Mouse (Mus musculus) myocyte (in vitro differentiated cells): ENCODE data around the gene Kcnh2. TPM values are rescaled to one million over a fixed set of nuclear protein-coding genes. Genes with fewer than 3 reads are reported as not detected.

Source experiments
- H3K27me3 ChIP-seq: one replicate; pipeline ENCODE4 v1.6.1; 2011; ENCODE audit not compliant: control insufficient read depth, insufficient read depth, insufficient read length
- H3K36me3 ChIP-seq: one replicate; pipeline ENCODE4 v1.6.1; 2011; ENCODE audit not compliant: control insufficient read depth, insufficient read depth
- H3K4me2 ChIP-seq: one replicate; pipeline ENCODE4 v1.6.1; 2011; ENCODE audit warnings: low read depth, control low read depth
- H3K4me3 ChIP-seq: one replicate; pipeline ENCODE4 v1.5.1; 2011; ENCODE audit warnings: mild to moderate bottlenecking, control low read depth, moderate library complexity
- H3K79me2 ChIP-seq: one replicate; pipeline ENCODE4 v1.6.1; 2011; ENCODE audit not compliant: control insufficient read depth, insufficient read depth
- H3ac ChIP-seq: one replicate; pipeline ENCODE4 v1.6.1; 2011; ENCODE audit not compliant: control insufficient read depth, insufficient read length
- CEBPB ChIP-seq: IDR thresholded peaks from 2 replicates; pipeline ENCODE4 v1.6.1; 2011; ENCODE audit warnings: mild to moderate bottlenecking, moderate library complexity; ENCODE audit not compliant: poor library complexity, insufficient read depth, severe bottlenecking
- E2F4 ChIP-seq: IDR thresholded peaks from one replicate; pipeline ENCODE4 v1.6.1; 2011; ENCODE audit warnings: mild to moderate bottlenecking, control low read depth, moderate library complexity; ENCODE audit not compliant: insufficient read depth
- MAX ChIP-seq: IDR thresholded peaks from one replicate; pipeline ENCODE4 v1.6.1; 2011; ENCODE audit warnings: low read depth, mild to moderate bottlenecking, control low read depth
- MYOD1 ChIP-seq, 3 experiments: IDR thresholded peaks; one replicate each; pipeline ENCODE4 v1.6.1; 2011; ENCODE audit warnings: control low read depth in 2 of 3, low read depth in 2 of 3, mild to moderate bottlenecking in 2 of 3, moderate library complexity in 1 of 3; ENCODE audit not compliant: insufficient read length in 2 of 3, control insufficient read depth in 1 of 3
- MYOG ChIP-seq, 3 experiments: IDR thresholded peaks; one replicate each; pipeline ENCODE4 v1.6.1; 2011; ENCODE audit warnings: control low read depth in 2 of 3, low read depth in 2 of 3, mild to moderate bottlenecking in 2 of 3; ENCODE audit not compliant: insufficient read length in 2 of 3, control insufficient read depth in 1 of 3, insufficient read depth in 1 of 3
- POLR2A ChIP-seq: IDR thresholded peaks from one replicate; pipeline ENCODE4 v1.6.1; 2011; ENCODE audit warnings: low read depth, mild to moderate bottlenecking, control low read depth, moderate library complexity; ENCODE audit not compliant: insufficient read length
- POLR2AphosphoS2 ChIP-seq: IDR thresholded peaks from one replicate; pipeline ENCODE4 v1.6.1; 2011; ENCODE audit warnings: low read depth, control low read depth; ENCODE audit not compliant: insufficient read length
- REST ChIP-seq: IDR thresholded peaks from one replicate; pipeline ENCODE4 v1.6.1; 2011; ENCODE audit warnings: mild to moderate bottlenecking, control low read depth, moderate library complexity; ENCODE audit not compliant: insufficient read depth, insufficient read length
- SRF ChIP-seq: IDR thresholded peaks from one replicate; pipeline ENCODE4 v1.6.1; 2011; ENCODE audit warnings: low read depth; ENCODE audit not compliant: control insufficient read depth, insufficient read length
- TCF12 ChIP-seq: IDR thresholded peaks from one replicate; pipeline ENCODE4 v1.6.1; 2011; ENCODE audit warnings: mild to moderate bottlenecking, control low read depth; ENCODE audit not compliant: poor library complexity, insufficient read depth, severe bottlenecking
- TCF3 ChIP-seq: IDR thresholded peaks from one replicate; pipeline ENCODE4 v1.6.1; 2011; ENCODE audit warnings: low read depth, control low read depth; ENCODE audit not compliant: insufficient read length
- USF1 ChIP-seq: IDR thresholded peaks from one replicate; pipeline ENCODE4 v1.6.1; 2011; ENCODE audit warnings: low read depth, mild to moderate bottlenecking, control low read depth, moderate library complexity
- polyA plus RNA-seq: library from polyadenylated mRNA; unstranded; fragments of >200 nt; fragmentation: generic; extraction: Trizol; gene quantifications from one replicate; pipeline ENCODE4 v1.2.1, GENCODE M21; 2012; ENCODE audit warnings: missing spikeins

The Kcnh2 gene
- polyA plus RNA-seq, 1 experiment = 10.3 TPM

DNA sequence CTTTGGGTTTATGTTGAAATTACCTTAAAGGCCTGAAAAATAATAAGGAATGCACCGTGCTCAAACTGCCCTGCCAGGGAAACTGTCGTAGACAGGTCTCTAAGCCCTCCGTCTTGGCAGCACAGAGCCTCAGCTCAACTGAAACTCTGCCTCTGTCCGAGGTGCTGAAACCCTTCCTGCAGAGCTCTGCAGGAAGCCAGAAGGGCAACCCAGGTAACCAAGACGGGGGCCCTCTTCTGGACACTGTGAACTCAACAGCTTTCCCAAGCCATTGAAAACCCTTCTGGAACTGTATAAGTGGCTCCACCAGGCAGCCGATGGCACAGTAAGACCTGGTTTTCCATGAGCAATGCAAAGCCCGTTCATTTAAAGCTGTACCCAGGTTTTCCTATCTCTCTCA is 6.1 kb upstream of the Kcnh2 start:
- TF ChIP-seq REST = peak; percentile 90
- TF ChIP-seq TCF12 = no peak
- TF ChIP-seq MAX = no peak
- no peak for TF ChIP-seq USF1
- no peak for TF ChIP-seq TCF3
- TF ChIP-seq E2F4 = no peak
- Histone ChIP-seq H3K79me2 (no peaks in the 10 kb centered on the region), H3K4me2 (no peak overlapping the region), H3ac (no peak overlapping the region), H3K4me3 (no peak overlapping the region), H3K36me3 (no peaks in the 10 kb centered on the region), H3K27me3 (no peaks in the 10 kb centered on the region)

DNA sequence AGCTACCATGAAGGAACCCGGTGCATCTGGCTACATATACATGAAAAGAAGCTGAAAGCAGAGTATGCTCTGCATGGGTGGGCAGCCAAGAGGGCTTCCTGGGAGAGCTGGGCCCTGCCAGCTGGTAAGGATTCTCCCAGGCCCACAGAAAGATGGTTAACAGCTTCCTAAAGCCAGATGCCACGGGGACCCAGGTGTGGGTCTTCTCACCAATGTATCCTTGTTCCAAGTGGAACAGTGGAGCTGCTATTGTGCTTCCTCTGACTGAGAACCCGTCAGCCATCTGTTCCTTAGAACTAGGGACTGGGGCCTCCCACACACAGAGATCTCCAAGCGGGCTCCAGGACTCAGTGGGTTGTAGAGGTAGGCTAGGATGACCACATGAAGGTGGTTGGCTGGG is 5.4 kb upstream of the Kcnh2 start:
- H3K36me3 ChIP-seq = no peaks in the 10 kb centered on the region
- no peak overlapping the region for H3ac ChIP-seq
- no peaks in the 10 kb centered on the region for H3K79me2 ChIP-seq
- no peaks in the 10 kb centered on the region for H3K27me3 ChIP-seq
- no peak for TF ChIP-seq USF1
- no peak for TF ChIP-seq POLR2AphosphoS2
- no peak for TF ChIP-seq POLR2A
- TF ChIP-seq MAX = no peak
- no peak for TF ChIP-seq SRF
- no peak for TF ChIP-seq MYOG (IDR thresholded peaks at IDR 0.05; ENCODE audit: control insufficient read depth in 1 of 3, insufficient read depth in 1 of 3, insufficient read length in 2 of 3, low read depth in 2 of 3)
- no peak for TF ChIP-seq MYOD1 (IDR thresholded peaks at IDR 0.05; ENCODE audit: control insufficient read depth in 1 of 3, insufficient read length in 2 of 3, low read depth in 2 of 3)
- TF ChIP-seq TCF3 = no peak
- no peak for TF ChIP-seq TCF12
- no peak overlapping the region for H3K4me2 ChIP-seq
- H3K4me3 ChIP-seq = no peak overlapping the region

- H3K27me3 ChIP-seq = no peaks in the 10 kb centered on the region
- H3K36me3 ChIP-seq = no peaks in the 10 kb centered on the region
- H3ac ChIP-seq = no peak overlapping the region
- H3K4me3 ChIP-seq = no peak overlapping the region
- no peaks in the 10 kb centered on the region for H3K79me2 ChIP-seq
- TF ChIP-seq POLR2A = no peak
- no peak for TF ChIP-seq MAX
- TF ChIP-seq E2F4 = no peak
- TF ChIP-seq TCF12 = no peak
- TF ChIP-seq MYOD1 (IDR thresholded peaks at IDR 0.05; ENCODE audit: control insufficient read depth in 1 of 3, insufficient read length in 2 of 3, low read depth in 2 of 3) = no peak
- no peak for TF ChIP-seq SRF
- no peak for TF ChIP-seq USF1
- no peak for TF ChIP-seq CEBPB
- TF ChIP-seq TCF3 = no peak
- no peak for TF ChIP-seq REST
- TF ChIP-seq POLR2AphosphoS2 = no peak
- no peak for TF ChIP-seq MYOG (IDR thresholded peaks at IDR 0.05; ENCODE audit: control insufficient read depth in 1 of 3, insufficient read depth in 1 of 3, insufficient read length in 2 of 3, low read depth in 2 of 3)
- no peak overlapping the region for H3K4me2 ChIP-seq
Observed at GRCm38 (mm10) chr5:24353327-24353726, 1.9 kb upstream of the Kcnh2 start.

DNA sequence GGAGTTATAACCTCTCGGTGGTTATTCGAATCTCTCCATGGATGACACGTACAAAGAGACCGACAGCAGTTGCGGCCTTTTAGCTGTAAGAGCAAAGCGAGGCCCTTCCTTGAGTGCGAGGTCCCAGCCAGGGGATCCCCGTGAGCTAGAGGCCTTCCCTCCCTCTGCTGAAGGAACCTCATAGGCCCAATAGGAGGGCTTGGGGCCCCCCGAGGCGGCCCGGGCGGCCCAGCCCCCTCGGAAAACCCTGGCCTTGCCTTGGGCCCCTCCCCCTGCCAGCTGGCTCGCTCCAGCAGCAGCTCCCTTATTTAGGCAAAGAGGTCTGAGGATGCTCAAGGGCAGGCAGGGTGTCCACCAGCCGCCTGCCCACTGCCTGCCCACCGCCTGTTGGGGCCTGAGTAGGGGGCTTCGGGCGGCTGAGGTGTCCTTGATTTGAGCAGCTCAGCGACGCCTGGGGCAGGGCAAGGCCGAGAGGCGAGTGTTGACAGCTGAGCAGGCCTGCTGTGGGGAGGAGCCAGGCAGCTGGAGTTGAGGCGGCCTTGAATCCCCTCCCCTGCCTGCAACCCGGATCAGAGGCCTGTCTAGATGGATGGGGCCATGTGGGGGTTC is 951 bp upstream of the Kcnh2 start:
- Histone ChIP-seq H3K27me3 (no peaks in the 10 kb centered on the region), H3K4me2 (peak overlapping the region; percentile 84), H3K36me3 (no peaks in the 10 kb centered on the region), H3K4me3 (peak overlapping the region; percentile 22), H3K79me2 (no peaks in the 10 kb centered on the region), H3ac (no peak overlapping the region)
- TF ChIP-seq SRF (peak; percentile 65), MYOD1 (IDR thresholded peaks at IDR 0.05; ENCODE audit: control insufficient read depth in 1 of 3, insufficient read length in 2 of 3, low read depth in 2 of 3) (peak in 2 of 3 experiments; percentile 75 to 85), POLR2A (peak; percentile 46), TCF3 (no peak), REST (no peak), MAX (no peak), POLR2AphosphoS2 (peak; percentile 24), USF1 (no peak), CEBPB (no peak), MYOG (IDR thresholded peaks at IDR 0.05; ENCODE audit: control insufficient read depth in 1 of 3, insufficient read depth in 1 of 3, insufficient read length in 2 of 3, low read depth in 2 of 3) (peak in 2 of 3 experiments; percentile 84), E2F4 (no peak), TCF12 (no peak)

GRCm38 (mm10) chr5:24351701-24352171 is 332 bp upstream of the Kcnh2 start:
- peak in 1 of 3 experiments; percentile 31 for TF ChIP-seq MYOD1 (IDR thresholded peaks at IDR 0.05; ENCODE audit: control insufficient read depth in 1 of 3, insufficient read length in 2 of 3, low read depth in 2 of 3)
- no peak for TF ChIP-seq POLR2AphosphoS2
- Histone ChIP-seq H3K79me2 (no peaks in the 10 kb centered on the region), H3K4me2 (peak overlapping the region; percentile 84), H3K4me3 (peak overlapping the region; percentile 22), H3ac (peak overlapping the region; percentile 44), H3K27me3 (no peaks in the 10 kb centered on the region), H3K36me3 (no peaks in the 10 kb centered on the region)
